Mouse (Mus musculus) cerebellum, adult 2 months (tissue): ENCODE measurements around the gene Rasa2.

ENCODE experiments used
- CTCF ChIP-seq: fragments of 200-500 bp; IDR thresholded peaks from 2 replicates; pipeline ENCODE4 v1.5.1; 2011; ENCODE audit warnings: low read depth, mild to moderate bottlenecking, control low read depth, low read length, moderate library complexity, borderline replicate concordance; ENCODE audit not compliant: insufficient read depth
- POLR2A ChIP-seq: fragments of 200-500 bp; IDR thresholded peaks from 2 replicates; pipeline ENCODE4 v1.6.1; 2011; ENCODE audit warnings: low read length, control low read depth, borderline replicate concordance; ENCODE audit not compliant: insufficient read depth

DNA sequence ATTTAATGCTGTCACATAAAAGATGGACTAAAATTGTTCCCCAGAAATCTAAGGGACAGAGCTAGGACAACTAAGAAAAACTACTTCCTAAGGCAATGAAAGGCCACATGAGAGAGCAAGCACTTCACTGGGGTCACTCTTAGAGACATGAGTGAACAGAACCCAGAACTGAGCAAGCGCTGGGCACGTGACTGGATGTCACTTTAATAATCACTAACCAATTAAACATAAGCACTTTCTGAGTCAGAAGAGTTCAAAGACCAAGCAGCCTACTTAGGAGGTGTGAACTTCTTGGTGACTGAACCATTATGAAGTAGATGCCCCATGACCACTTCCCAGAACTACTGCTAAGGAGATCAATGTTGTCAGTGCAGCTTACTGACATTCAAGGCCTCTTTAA is 20.6 kb downstream of the Rasa2 start:
- TF ChIP-seq CTCF: no peak
- TF ChIP-seq POLR2A: no peak
